Mouse (Mus musculus) cerebral cortex, adult 2 months (tissue): ENCODE results near the gene Col28a1.

Experiments
- WGBS: fragments of 180-500 bp; shearing (Covaris S2); methylation state at CpG from one replicate; pipeline ENCODE4 v1.1.7; 2018; 5-methylcytosine and 5-hydroxymethylcytosine counted together

Gene Col28a1

GRCm38 (mm10) chr6:7983646-7983979, 208.8 kb downstream of the Col28a1 start:
- WGBS = 21% methylated on average over 7 of the region's 7 CpGs

- WGBS = 67% methylated on average over 32 of the region's 32 CpGs
These were observed 209.3 kb downstream of the Col28a1 start for GRCm38 (mm10) chr6:7982958-7983645.

DNA sequence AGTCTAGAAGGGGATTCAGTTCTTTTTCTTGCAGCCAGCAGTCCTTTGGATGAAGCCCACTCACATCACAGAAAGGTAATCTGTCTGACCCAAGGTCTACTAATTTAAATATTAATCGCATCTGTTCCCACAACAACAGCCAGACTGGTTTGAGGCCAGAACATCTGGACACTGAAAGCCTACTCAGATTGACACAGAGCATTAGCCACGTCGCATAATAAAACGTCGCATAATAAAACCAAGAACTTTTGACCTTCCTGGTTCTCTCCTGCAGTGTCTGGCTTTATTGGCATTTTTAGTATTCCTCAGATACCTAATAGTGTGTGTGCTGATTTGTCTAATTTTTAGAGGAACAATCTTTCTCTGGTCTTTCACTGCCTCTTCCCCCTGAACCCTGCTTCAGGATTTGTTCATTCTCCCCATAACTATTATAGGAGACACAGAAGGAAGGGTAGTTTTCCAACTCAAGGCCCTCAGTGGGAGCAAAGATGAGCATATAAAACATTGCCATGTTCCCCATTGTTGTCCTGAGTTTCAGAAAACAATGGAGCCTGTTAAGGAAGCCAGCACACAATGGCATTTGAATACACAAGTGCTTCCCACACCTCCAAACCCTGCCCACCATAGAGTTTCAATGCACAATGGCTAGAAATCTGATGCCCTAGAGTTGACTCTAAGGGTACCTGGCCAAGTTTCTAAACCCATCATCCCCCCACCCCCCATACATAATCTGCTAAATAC, 221.2 kb downstream of the Col28a1 start:
- WGBS = 84% methylated on average over 5 of the region's 5 CpGs

- WGBS = 92% methylated on average over 4 of the region's 4 CpGs
These were observed 223.0 kb downstream of the Col28a1 start for GRCm38 (mm10) chr6:7969376-7969775.

DNA sequence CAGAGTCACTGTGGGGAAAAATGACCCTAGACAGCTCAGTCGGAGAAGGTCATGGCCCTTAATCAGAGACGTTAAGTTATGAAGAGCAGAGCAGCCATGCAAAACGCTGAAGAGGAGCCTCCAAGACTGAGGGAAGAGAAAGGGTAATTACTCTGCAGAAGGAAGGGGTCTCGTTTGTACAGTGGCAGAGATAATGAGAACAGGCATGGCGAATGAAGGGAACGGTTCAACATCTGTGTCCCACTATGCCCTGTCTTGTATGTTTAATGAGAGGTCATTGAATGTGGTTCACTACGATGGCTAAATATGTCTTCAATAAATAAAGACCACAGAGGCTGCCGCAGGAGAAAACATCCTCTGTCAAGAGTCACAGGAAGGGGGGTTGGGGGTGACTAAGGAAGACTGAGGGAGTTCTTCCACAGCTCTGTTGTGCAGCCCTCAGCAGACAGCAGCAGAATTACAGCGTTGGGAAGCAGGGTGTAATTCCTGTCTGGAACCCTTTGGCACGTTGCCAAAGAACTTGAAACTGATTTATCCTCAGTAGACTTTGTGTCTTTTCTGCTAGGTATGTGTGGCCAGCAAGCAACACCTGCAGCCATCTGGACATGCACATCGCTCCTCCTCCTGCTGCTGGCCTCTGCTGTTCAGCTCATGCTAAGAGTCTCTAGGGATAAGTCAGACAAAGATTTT, 226.4 kb downstream of the Col28a1 start:
- WGBS = 55% methylated on average over 11 of the region's 11 CpGs

GRCm38 (mm10) chr6:7962749-7963148, 229.7 kb downstream of the Col28a1 start:
- 87% methylated on average over 7 of the region's 7 CpGs for WGBS

- 59% methylated on average over 2 of the region's 2 CpGs for WGBS
These were observed 240.2 kb downstream of the Col28a1 start for GRCm38 (mm10) chr6:7952208-7952607.
